Mouse (Mus musculus): ENCODE data around the gene Tiam2.

- TF ChIP-seq POLR2A (IDR thresholded peaks at IDR 0.05; ENCODE audit: control insufficient read depth in 1 of 2, insufficient read depth in 1 of 2, low read depth in 1 of 2, low read length in 2 of 2, poor library complexity in 1 of 2) (no peak), E2F4 (IDR thresholded peaks at IDR 0.05; ENCODE audit: borderline replicate concordance, low read depth, low read length) (no peak), USF1 (IDR thresholded peaks at IDR 0.05; ENCODE audit: low read depth, low read length) (no peak)
These were observed 42.0 kb downstream of the Tiam2 start for GRCm38 (mm10) chr17:3368386-3368785.

All from MEL (cell line).